Mouse (Mus musculus): ENCODE measurements around the gene Hs3st5. TPM values are rescaled to one million over a fixed set of nuclear protein-coding genes. Genes with fewer than 3 reads are reported as not detected.
"Not testable (repeated sequence)": the region's sequence is repeated elsewhere in the genome, so short reads cannot be mapped to it uniquely, and the experiment has no call there.

Hs3st5 gene
- polyA plus RNA-seq, 1 experiment from 2014 or later: 3.8 TPM

GRCm38 (mm10) chr10:36572540-36572939 is 65.9 kb downstream of the Hs3st5 start:
- Histone ChIP-seq H3K9ac (no peak overlapping the region), H3K36me3 (replicated peaks) (no peaks in the 10 kb centered on the region), H3K27ac (no peak overlapping the region), H3K27me3 (no peaks in the 10 kb centered on the region), H3K9me3 (no peaks in the 10 kb centered on the region), H3K4me3 (replicated peaks) (no peak overlapping the region), H3K4me1 (no peaks in the 10 kb centered on the region), H3K4me2 (no peak overlapping the region)
- ATAC-seq (ENCODE audit: low FRiP score): no peak
- 71% methylated on average over 3 of the region's 3 CpGs for WGBS

DNA sequence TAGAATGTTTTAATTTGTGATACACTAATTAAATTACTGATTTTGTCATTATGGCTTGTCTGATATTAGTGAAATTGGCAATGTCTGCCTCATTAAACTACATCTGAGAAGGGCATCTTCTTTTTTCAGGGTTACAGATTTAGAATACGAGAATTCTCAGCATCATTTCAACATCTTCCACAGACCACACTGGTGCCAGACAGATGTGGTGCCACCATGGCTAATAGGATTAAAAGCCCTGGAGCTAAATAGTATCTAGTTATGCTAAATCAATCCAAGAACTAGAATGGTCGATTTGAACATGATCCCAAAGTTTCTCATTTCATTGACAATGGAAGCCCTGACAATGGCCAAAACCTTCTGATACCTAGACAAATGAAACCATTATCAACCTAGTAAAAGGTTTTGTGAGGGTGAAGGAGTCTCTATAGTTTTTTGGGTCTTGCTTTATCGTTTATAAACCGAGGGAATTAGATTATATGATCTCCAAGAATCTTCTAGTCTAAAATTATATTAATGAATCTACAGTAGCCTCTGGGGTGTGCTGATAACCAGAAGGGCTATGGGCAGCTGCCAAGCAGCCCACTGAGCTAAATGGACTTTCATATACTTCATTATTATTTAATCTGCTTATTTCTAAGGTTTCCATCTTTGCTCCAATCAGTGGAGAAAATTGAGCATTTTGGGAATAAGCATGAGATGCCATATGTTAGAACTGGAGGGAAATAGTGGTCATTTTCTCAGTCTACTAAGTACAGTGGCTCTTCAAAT is 71.9 kb downstream of the Hs3st5 start:
- Histone ChIP-seq H3K9me3 (no peaks in the 10 kb centered on the region), H3K36me3 (replicated peaks) (no peaks in the 10 kb centered on the region), H3K4me1 (no peaks in the 10 kb centered on the region), H3K4me3 (replicated peaks) (no peak overlapping the region), H3K27me3 (no peaks in the 10 kb centered on the region), H3K9ac (no peak overlapping the region), H3K27ac (no peak overlapping the region), H3K4me2 (no peak overlapping the region)
- no peak for ATAC-seq (ENCODE audit: low FRiP score)
- WGBS: 76% methylated on average over 4 of the region's 4 CpGs

GRCm38 (mm10) chr10:36610400-36610799 is 103.8 kb downstream of the Hs3st5 start:
- no peak for ATAC-seq (ENCODE audit: low FRiP score)
- H3K27ac ChIP-seq: no peak overlapping the region
- H3K4me2 ChIP-seq: no peak overlapping the region
- WGBS: 94% methylated on average over 1 of the region's 1 CpGs
- no peaks in the 10 kb centered on the region for H3K36me3 ChIP-seq (replicated peaks)
- H3K9me3 ChIP-seq: no peaks in the 10 kb centered on the region
- no peaks in the 10 kb centered on the region for H3K4me1 ChIP-seq
- no peak overlapping the region for H3K9ac ChIP-seq
- H3K4me3 ChIP-seq (replicated peaks): no peak overlapping the region
- H3K27me3 ChIP-seq: no peaks in the 10 kb centered on the region

- H3K27ac ChIP-seq; H3K36me3 ChIP-seq (replicated peaks); H3K9me3 ChIP-seq; H3K27me3 ChIP-seq; H3K4me2 ChIP-seq; H3K4me3 ChIP-seq (replicated peaks); ATAC-seq (ENCODE audit: low FRiP score); H3K4me1 ChIP-seq; H3K9ac ChIP-seq: not testable (repeated sequence)
- 21% methylated on average over 1 of the region's 1 CpGs for WGBS
These were observed 104.8 kb downstream of the Hs3st5 start for GRCm38 (mm10) chr10:36611415-36611814.

GRCm38 (mm10) chr10:36623037-36623436 is 116.4 kb downstream of the Hs3st5 start:
- H3K4me2 ChIP-seq: no peak overlapping the region
- no peak for ATAC-seq (ENCODE audit: low FRiP score)
- H3K27me3 ChIP-seq: no peaks in the 10 kb centered on the region
- H3K27ac ChIP-seq: no peak overlapping the region
- H3K4me1 ChIP-seq: no peaks in the 10 kb centered on the region
- no peak overlapping the region for H3K4me3 ChIP-seq (replicated peaks)
- H3K9ac ChIP-seq: no peak overlapping the region
- 79% methylated on average over 1 of the region's 1 CpGs for WGBS
- no peaks in the 10 kb centered on the region for H3K9me3 ChIP-seq
- H3K36me3 ChIP-seq (replicated peaks): no peaks in the 10 kb centered on the region

GRCm38 (mm10) chr10:36627952-36628351 is 121.3 kb downstream of the Hs3st5 start:
- no peak overlapping the region for H3K9ac ChIP-seq
- no peak for ATAC-seq (ENCODE audit: low FRiP score)
- H3K4me1 ChIP-seq: no peaks in the 10 kb centered on the region
- no peaks in the 10 kb centered on the region for H3K9me3 ChIP-seq
- H3K27me3 ChIP-seq: no peaks in the 10 kb centered on the region
- H3K27ac ChIP-seq: no peak overlapping the region
- no peak overlapping the region for H3K4me2 ChIP-seq
- H3K36me3 ChIP-seq (replicated peaks): no peaks in the 10 kb centered on the region
- 92% methylated on average over 4 of the region's 4 CpGs for WGBS
- H3K4me3 ChIP-seq (replicated peaks): no peak overlapping the region

- Histone ChIP-seq H3K4me1 (no peaks in the 10 kb centered on the region), H3K36me3 (replicated peaks) (no peaks in the 10 kb centered on the region), H3K27ac (no peak overlapping the region), H3K4me2 (no peak overlapping the region), H3K9me3 (no peaks in the 10 kb centered on the region), H3K9ac (no peak overlapping the region), H3K4me3 (replicated peaks) (no peak overlapping the region), H3K27me3 (no peaks in the 10 kb centered on the region)
- WGBS: 85% methylated on average over 1 of the region's 1 CpGs
- no peak for ATAC-seq (ENCODE audit: low FRiP score)
These were observed 125.1 kb downstream of the Hs3st5 start for GRCm38 (mm10) chr10:36631746-36632145.

GRCm38 (mm10) chr10:36650653-36651052 is 144.0 kb downstream of the Hs3st5 start:
- Histone ChIP-seq H3K4me2 (no peak overlapping the region), H3K9me3 (no peaks in the 10 kb centered on the region), H3K36me3 (replicated peaks) (no peaks in the 10 kb centered on the region), H3K4me1 (no peaks in the 10 kb centered on the region), H3K27me3 (no peaks in the 10 kb centered on the region), H3K27ac (no peak overlapping the region), H3K4me3 (replicated peaks) (no peak overlapping the region), H3K9ac (no peak overlapping the region)
- ATAC-seq (ENCODE audit: low FRiP score): no peak
- WGBS: 89% methylated on average over 5 of the region's 5 CpGs

- no peak for ATAC-seq (ENCODE audit: low FRiP score)
- no peaks in the 10 kb centered on the region for H3K36me3 ChIP-seq (replicated peaks)
- WGBS: 82% methylated on average over 3 of the region's 3 CpGs
- no peak overlapping the region for H3K9ac ChIP-seq
- no peaks in the 10 kb centered on the region for H3K9me3 ChIP-seq
- no peak overlapping the region for H3K27ac ChIP-seq
- no peak overlapping the region for H3K4me3 ChIP-seq (replicated peaks)
- H3K27me3 ChIP-seq: no peaks in the 10 kb centered on the region
- no peak overlapping the region for H3K4me2 ChIP-seq
- H3K4me1 ChIP-seq: no peaks in the 10 kb centered on the region
These were observed 207.4 kb downstream of the Hs3st5 start for GRCm38 (mm10) chr10:36713974-36714373.

DNA sequence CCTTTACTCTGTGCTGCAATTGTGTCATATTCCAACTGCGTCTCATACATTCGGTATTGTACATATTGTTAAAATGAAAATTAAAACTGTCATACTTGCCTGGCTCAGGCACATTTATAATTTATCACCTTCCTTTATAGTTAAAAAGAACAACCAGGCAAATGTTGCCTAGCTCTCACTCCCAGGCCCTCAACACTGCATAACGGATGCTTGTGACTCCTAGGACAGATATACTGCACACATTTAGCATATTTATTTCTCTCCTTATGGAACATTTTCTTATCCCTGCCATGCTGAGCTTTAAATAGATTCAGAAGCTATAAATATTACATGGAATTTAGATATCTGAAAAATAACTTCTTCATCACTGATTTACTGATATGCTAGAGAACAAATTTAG is 219.6 kb downstream of the Hs3st5 start:
- no peak for ATAC-seq (ENCODE audit: low FRiP score)
- H3K36me3 ChIP-seq (replicated peaks): no peaks in the 10 kb centered on the region
- no peak overlapping the region for H3K9ac ChIP-seq
- no peaks in the 10 kb centered on the region for H3K9me3 ChIP-seq
- no peaks in the 10 kb centered on the region for H3K27me3 ChIP-seq
- no peak overlapping the region for H3K27ac ChIP-seq
- no peaks in the 10 kb centered on the region; the same call in 1 of the 2 replicates for H3K4me1 ChIP-seq
- no peak overlapping the region for H3K4me3 ChIP-seq (replicated peaks)
- no peak overlapping the region for H3K4me2 ChIP-seq
- WGBS: 91% methylated on average over 3 of the region's 3 CpGs

- no peak overlapping the region for H3K4me3 ChIP-seq (replicated peaks)
- WGBS: 58% methylated on average over 13 of the region's 13 CpGs
- peak; percentile 75 for ATAC-seq (ENCODE audit: low FRiP score)
- no peak overlapping the region for H3K27ac ChIP-seq
- H3K4me2 ChIP-seq: no peak overlapping the region
- no peaks in the 10 kb centered on the region; the same call in 1 of the 2 replicates for H3K4me1 ChIP-seq
- no peaks in the 10 kb centered on the region for H3K27me3 ChIP-seq
- H3K9me3 ChIP-seq: no peaks in the 10 kb centered on the region
- H3K9ac ChIP-seq: no peak overlapping the region
- no peaks in the 10 kb centered on the region for H3K36me3 ChIP-seq (replicated peaks)
These were observed 222.9 kb downstream of the Hs3st5 start for GRCm38 (mm10) chr10:36729361-36730098.

DNA sequence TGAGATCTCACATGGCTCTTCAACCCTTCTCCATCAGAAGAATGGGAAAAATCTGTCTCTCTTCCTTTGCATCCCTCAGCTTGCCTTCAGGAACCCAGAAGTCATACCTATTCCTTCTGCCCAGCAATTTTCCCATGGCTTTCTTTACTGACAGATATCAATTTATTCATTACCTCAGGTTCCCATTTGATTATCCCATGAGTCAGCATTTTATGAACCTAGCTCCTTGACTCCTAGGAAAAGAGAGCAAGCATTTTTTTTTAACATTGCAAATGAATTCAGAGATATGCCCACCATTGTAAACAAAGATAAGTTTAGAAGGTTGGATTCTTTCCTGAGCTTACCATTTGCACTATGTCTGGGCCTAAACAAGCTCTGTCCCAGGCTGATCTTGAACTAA is 232.8 kb downstream of the Hs3st5 start:
- H3K4me2 ChIP-seq: no peak overlapping the region
- no peaks in the 10 kb centered on the region for H3K27me3 ChIP-seq
- H3K36me3 ChIP-seq (replicated peaks): no peaks in the 10 kb centered on the region
- ATAC-seq (ENCODE audit: low FRiP score): no peak
- H3K9ac ChIP-seq: no peak overlapping the region
- H3K27ac ChIP-seq: no peak overlapping the region
- H3K4me3 ChIP-seq (replicated peaks): no peak overlapping the region
- H3K4me1 ChIP-seq: no peaks in the 10 kb centered on the region
- H3K9me3 ChIP-seq: no peaks in the 10 kb centered on the region

- no peaks in the 10 kb centered on the region for H3K36me3 ChIP-seq (replicated peaks)
- H3K27ac ChIP-seq: no peak overlapping the region
- H3K9me3 ChIP-seq: no peaks in the 10 kb centered on the region
- no peak overlapping the region for H3K9ac ChIP-seq
- 48% methylated on average over 1 of the region's 1 CpGs for WGBS
- ATAC-seq (ENCODE audit: low FRiP score): no peak; the same call in 1 of the 2 replicates
- H3K4me2 ChIP-seq: no peak overlapping the region
- no peak overlapping the region for H3K4me3 ChIP-seq (replicated peaks)
- H3K27me3 ChIP-seq: no peaks in the 10 kb centered on the region
- H3K4me1 ChIP-seq: no peaks in the 10 kb centered on the region
These were observed 243.4 kb downstream of the Hs3st5 start for GRCm38 (mm10) chr10:36750021-36750420.

Measured in forebrain, embryonic 12.5 days (tissue).